Mouse (Mus musculus) neutrophil, adult 5-6 weeks (primary cell): ENCODE results near the gene Gm11757. TPM values are rescaled to one million over a fixed set of nuclear protein-coding genes. Genes with fewer than 3 reads are reported as not detected.
"Not testable (repeated sequence)": the region's sequence is repeated elsewhere in the genome, so short reads cannot be mapped to it uniquely, and the experiment has no call there.

ENCODE experiments used
- ATAC-seq: fragments of 151-379, 151-347 bp; 2 replicates; pipeline ENCODE4 v1.8.0; 2017; ENCODE audit warnings: mild to moderate bottlenecking, moderate TSS enrichment; ENCODE audit not compliant: insufficient number of reproducible peaks, poor library complexity, low FRiP score, severe bottlenecking; ENCODE audit errors: extremely low read depth
- total RNA-seq: library from RNA; stranded (forward); fragments of 200-1000 nt; gene quantifications from 2 replicates; pipeline ENCODE4 v1.2.3, GENCODE M21; 2017

Gene Gm11757
- not detected in 2 replicates for total RNA-seq

DNA sequence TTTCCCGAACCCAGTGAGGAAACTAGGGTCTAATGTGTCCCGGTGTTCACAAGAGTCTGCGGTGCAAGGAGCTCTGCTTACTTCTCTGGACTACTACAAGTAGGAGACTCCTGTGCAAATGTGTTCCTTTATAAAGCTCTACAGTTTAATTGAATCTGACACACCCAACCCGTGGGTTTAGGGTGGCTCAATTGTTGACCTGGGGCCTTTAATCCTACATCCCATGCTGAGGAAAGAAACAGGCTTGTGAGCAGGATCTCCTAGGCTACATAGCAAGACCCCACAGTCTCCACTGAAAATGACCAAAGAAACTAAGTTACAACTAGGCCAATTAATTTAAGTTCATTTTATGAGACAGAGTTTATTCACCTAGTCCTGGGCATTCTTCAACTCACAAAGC lies at the start of gene Gm11757:
Gm11757 (minus strand) TSS at position 101 of the 400 bp plus-strand sequence.
- ATAC-seq: not testable (repeated sequence)

DNA sequence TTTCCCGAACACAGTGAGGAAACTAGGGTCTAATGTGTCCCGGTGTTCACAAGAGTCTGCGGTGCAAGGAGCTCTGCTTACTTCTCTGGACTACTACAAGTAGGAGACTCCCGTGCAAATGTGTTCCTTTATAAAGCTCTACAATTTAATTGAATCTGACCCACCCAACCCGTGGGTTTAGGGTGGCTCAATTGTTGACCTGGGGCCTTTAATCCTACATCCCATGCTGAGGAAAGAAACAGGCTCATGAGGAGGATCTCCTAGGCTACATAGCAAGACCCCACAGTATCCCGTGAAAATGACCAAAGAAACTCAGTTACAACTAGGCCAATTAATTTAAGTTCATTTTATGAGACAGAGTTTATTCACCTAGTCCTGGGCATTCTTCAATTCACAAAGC lies 29.7 kb upstream of the Gm11757 start, which contains the start of gene Gm11756:
Gm11756 (minus strand) TSS at position 101 of the 400 bp plus-strand sequence.
- not testable (repeated sequence) for ATAC-seq

DNA sequence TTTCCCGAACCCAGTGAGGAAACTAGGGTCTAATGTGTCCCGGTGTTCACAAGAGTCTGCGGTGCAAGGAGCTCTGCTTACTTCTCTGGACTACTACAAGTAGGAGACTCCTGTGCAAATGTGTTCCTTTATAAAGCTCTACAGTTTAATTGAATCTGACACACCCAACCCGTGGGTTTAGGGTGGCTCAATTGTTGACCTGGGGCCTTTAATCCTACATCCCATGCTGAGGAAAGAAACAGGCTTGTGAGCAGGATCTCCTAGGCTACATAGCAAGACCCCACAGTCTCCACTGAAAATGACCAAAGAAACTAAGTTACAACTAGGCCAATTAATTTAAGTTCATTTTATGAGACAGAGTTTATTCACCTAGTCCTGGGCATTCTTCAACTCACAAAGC lies 14.9 kb upstream of the Gm11757 start, which contains the start of gene Gm13871:
Gm13871 (minus strand) TSS at position 101 of the 400 bp plus-strand sequence.
- ATAC-seq: not testable (repeated sequence)

DNA sequence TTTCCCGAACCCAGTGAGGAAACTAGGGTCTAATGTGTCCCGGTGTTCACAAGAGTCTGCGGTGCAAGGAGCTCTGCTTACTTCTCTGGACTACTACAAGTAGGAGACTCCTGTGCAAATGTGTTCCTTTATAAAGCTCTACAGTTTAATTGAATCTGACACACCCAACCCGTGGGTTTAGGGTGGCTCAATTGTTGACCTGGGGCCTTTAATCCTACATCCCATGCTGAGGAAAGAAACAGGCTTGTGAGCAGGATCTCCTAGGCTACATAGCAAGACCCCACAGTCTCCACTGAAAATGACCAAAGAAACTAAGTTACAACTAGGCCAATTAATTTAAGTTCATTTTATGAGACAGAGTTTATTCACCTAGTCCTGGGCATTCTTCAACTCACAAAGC lies 14.7 kb downstream of the Gm11757 start, which contains the start of gene Gm11758:
Gm11758 (minus strand) TSS at position 101 of the 400 bp plus-strand sequence.
- ATAC-seq: not testable (repeated sequence)

Other genes with a start within 250 kb of the Gm11757 start
- not detected in 2 replicates for gene Gm11239, start 222.8 kb downstream of the Gm11757 start, total RNA-seq
- gene Gm428, start 207.6 kb downstream of the Gm11757 start, total RNA-seq: not detected in 2 replicates
- gene Rasef, start 100.1 kb downstream of the Gm11757 start, total RNA-seq: not detected in 2 replicates
- gene Gm11758, start 14.8 kb downstream of the Gm11757 start, total RNA-seq: not detected in 2 replicates
- not detected in 2 replicates for gene Gm13871, start 14.8 kb upstream of the Gm11757 start, total RNA-seq
- not detected in 2 replicates for gene Gm11756, start 29.6 kb upstream of the Gm11757 start, total RNA-seq
- not detected in 2 replicates for gene 2310002L09Rik, start 59.7 kb upstream of the Gm11757 start, total RNA-seq
- gene Frmd3, start 122.3 kb upstream of the Gm11757 start, total RNA-seq: 0.12 TPM in 1 of 2 replicates, not detected in the other